Mouse (Mus musculus) v-Abl transformed pro-B cells (cell line): ENCODE data around the gene Fan1.

Source experiments
- in situ Hi-C, 2 experiments: fragments of 400-800 bp; cut with MboI; formaldehyde crosslinking; loops; one replicate each; pipeline ENCODE4 v1.15.1; 2025; ENCODE audit not compliant: unreplicated experiment in 2 of 2

Fan1 gene

GRCm38 (mm10) chr7:64373830-64374562, at the start of gene Fan1:
Gene Fan1, minus strand, starts transcription at chr7:64374095.
- in situ Hi-C loops: no loop called here

- in situ Hi-C loops: no loop called here
Measured at GRCm38 (mm10) chr7:64403989-64404388, 30.1 kb upstream of the Fan1 start.

- in situ Hi-C loops: no loop called here
Measured at GRCm38 (mm10) chr7:64402452-64402851, 28.6 kb upstream of the Fan1 start.

- in situ Hi-C loops: no loop called here
Measured at GRCm38 (mm10) chr7:64400725-64401124, 26.8 kb upstream of the Fan1 start.

GRCm38 (mm10) chr7:64392819-64393151, 18.9 kb upstream of the Fan1 start:
- in situ Hi-C loops: loop anchor here (5.0 to 25.0 kb wide), 6 partner anchors 470 to 1670 kb away; partner anchors contain the start of genes Nsmce3 (in 2 of the 2), Snrpa1 (in 1 of the 2), Tarsl2 (in 1 of the 2) and Tm2d3 (in 1 of the 2)

- in situ Hi-C loops: loop anchor here (5.0 to 25.0 kb wide), 6 partner anchors 470 to 1670 kb away; partner anchors contain the start of genes Nsmce3 (in 2 of the 2), Snrpa1 (in 1 of the 2), Tarsl2 (in 1 of the 2) and Tm2d3 (in 1 of the 2)
Measured at GRCm38 (mm10) chr7:64392122-64392818, 18.4 kb upstream of the Fan1 start, which contains the start of the genes Mphosph10 and Mcee. Gene Mphosph10, minus strand, starts transcription at chr7:64392268. Gene Mcee, plus strand, starts transcription at chr7:64392607.

GRCm38 (mm10) chr7:64391479-64391878, 17.6 kb upstream of the Fan1 start:
- in situ Hi-C loops: loop anchor here (5.0 to 25.0 kb wide), 6 partner anchors 471 to 1671 kb away; partner anchors contain the start of genes Nsmce3 (in 2 of the 2), Snrpa1 (in 1 of the 2), Tarsl2 (in 1 of the 2) and Tm2d3 (in 1 of the 2)

GRCm38 (mm10) chr7:64373147-64373829, 607 bp downstream of the Fan1 start:
- in situ Hi-C loops: no loop called here

- in situ Hi-C loops: no loop called here
Measured at GRCm38 (mm10) chr7:64371940-64372878, 1.7 kb downstream of the Fan1 start.

GRCm38 (mm10) chr7:64369841-64370240, 4.1 kb downstream of the Fan1 start:
- in situ Hi-C loops: no loop called here

GRCm38 (mm10) chr7:64365863-64366262, 8.0 kb downstream of the Fan1 start:
- in situ Hi-C loops: no loop called here

- in situ Hi-C loops: no loop called here
Measured at GRCm38 (mm10) chr7:64360586-64360945, 13.3 kb downstream of the Fan1 start.

GRCm38 (mm10) chr7:64359943-64360585, 13.8 kb downstream of the Fan1 start:
- in situ Hi-C loops: no loop called here

GRCm38 (mm10) chr7:64358666-64359065, 15.2 kb downstream of the Fan1 start:
- in situ Hi-C loops: no loop called here

- in situ Hi-C loops: no loop called here
Measured at GRCm38 (mm10) chr7:64357405-64357804, 16.5 kb downstream of the Fan1 start.

GRCm38 (mm10) chr7:64356661-64357060, 17.2 kb downstream of the Fan1 start:
- in situ Hi-C loops: no loop called here

GRCm38 (mm10) chr7:64354206-64354605, 19.7 kb downstream of the Fan1 start:
- in situ Hi-C loops: no loop called here

GRCm38 (mm10) chr7:64351087-64351486, 22.8 kb downstream of the Fan1 start:
- in situ Hi-C loops: no loop called here

- in situ Hi-C loops: no loop called here
Measured at GRCm38 (mm10) chr7:64349147-64349861, 24.6 kb downstream of the Fan1 start.
